Mouse (Mus musculus): ENCODE measurements around the gene Nsmf. TPM values are rescaled to one million over a fixed set of nuclear protein-coding genes. Genes with fewer than 3 reads are reported as not detected.

Nsmf gene
- polyA plus RNA-seq, 1 experiment from 2014 or later: 89.0 TPM

GRCm38 (mm10) chr2:25063523-25063922 lies 9.4 kb downstream of the Nsmf start:
- no peak overlapping the region for H3K4me3 ChIP-seq
- H3K4me1 ChIP-seq (replicated peaks): no peaks in the 10 kb centered on the region
- WGBS: 93% methylated on average over 5 of the region's 5 CpGs
- peaks cover 51% of the 10 kb centered on the region for H3K36me3 ChIP-seq
- H3K27me3 ChIP-seq (ENCODE audit: insufficient read depth, poor library complexity, severe bottlenecking): no peaks in the 10 kb centered on the region
- no peak for DNase-seq (ENCODE audit: low spot score)
- no peaks in the 10 kb centered on the region for H3K9me3 ChIP-seq
- no peak overlapping the region for H3K27ac ChIP-seq

GRCm38 (mm10) chr2:25064285-25064684 lies 10.1 kb downstream of the Nsmf start:
- 92% methylated on average over 1 of the region's 1 CpGs for WGBS
- H3K4me3 ChIP-seq: no peak overlapping the region

GRCm38 (mm10) chr2:25065537-25065936 lies 11.4 kb downstream of the Nsmf start:
- Histone ChIP-seq H3K27ac (no peak overlapping the region), H3K9me3 (no peaks in the 10 kb centered on the region), H3K27me3 (ENCODE audit: insufficient read depth, poor library complexity, severe bottlenecking) (no peaks in the 10 kb centered on the region), H3K4me1 (replicated peaks) (no peaks in the 10 kb centered on the region), H3K36me3 (peaks cover 30% of the 10 kb centered on the region), H3K4me3 (no peak overlapping the region)
- DNase-seq (ENCODE audit: low spot score): no peak

More at GRCm38 (mm10) chr2:25064285-25064684, 10.1 kb downstream of the Nsmf start:
- DNase-seq (ENCODE audit: low spot score): no peak
- Histone ChIP-seq H3K27ac (no peak overlapping the region), H3K36me3 (peaks cover 43% of the 10 kb centered on the region), H3K9me3 (no peaks in the 10 kb centered on the region), H3K4me1 (replicated peaks) (no peaks in the 10 kb centered on the region), H3K27me3 (ENCODE audit: insufficient read depth, poor library complexity, severe bottlenecking) (no peaks in the 10 kb centered on the region)

- Histone ChIP-seq H3K4me3 (no peak overlapping the region), H3K9me3 (no peaks in the 10 kb centered on the region), H3K27me3 (ENCODE audit: insufficient read depth, poor library complexity, severe bottlenecking) (no peaks in the 10 kb centered on the region), H3K27ac (no peak overlapping the region), H3K36me3 (peaks cover 20% of the 10 kb centered on the region), H3K4me1 (replicated peaks) (no peaks in the 10 kb centered on the region)
- no peak for DNase-seq (ENCODE audit: low spot score)
- WGBS: 88% methylated on average over 4 of the region's 4 CpGs
These were observed 12.4 kb downstream of the Nsmf start for GRCm38 (mm10) chr2:25066552-25066951.

GRCm38 (mm10) chr2:25069537-25069936 lies 15.4 kb downstream of the Nsmf start:
- WGBS: 86% methylated on average over 4 of the region's 4 CpGs
- Histone ChIP-seq H3K9me3 (no peaks in the 10 kb centered on the region), H3K4me1 (replicated peaks) (no peaks in the 10 kb centered on the region), H3K36me3 (no peaks in the 10 kb centered on the region), H3K4me3 (no peak overlapping the region), H3K27me3 (ENCODE audit: insufficient read depth, poor library complexity, severe bottlenecking) (no peaks in the 10 kb centered on the region), H3K27ac (no peak overlapping the region)
- no peak for DNase-seq (ENCODE audit: low spot score)

- Histone ChIP-seq H3K4me1 (replicated peaks) (no peaks in the 10 kb centered on the region), H3K36me3 (no peaks in the 10 kb centered on the region), H3K27ac (no peak overlapping the region), H3K4me3 (no peak overlapping the region), H3K9me3 (no peaks in the 10 kb centered on the region), H3K27me3 (ENCODE audit: insufficient read depth, poor library complexity, severe bottlenecking) (no peaks in the 10 kb centered on the region)
- no peak for DNase-seq (ENCODE audit: low spot score)
- WGBS: 90% methylated on average over 4 of the region's 4 CpGs
These were observed 18.2 kb downstream of the Nsmf start for GRCm38 (mm10) chr2:25072398-25072797.

- H3K4me3 ChIP-seq: no peak overlapping the region
- 67% methylated on average over 4 of the region's 4 CpGs for WGBS
- H3K9me3 ChIP-seq: no peaks in the 10 kb centered on the region
- no peaks in the 10 kb centered on the region for H3K4me1 ChIP-seq (replicated peaks)
- no peak overlapping the region for H3K27ac ChIP-seq
- no peaks in the 10 kb centered on the region for H3K36me3 ChIP-seq
- no peak for DNase-seq (ENCODE audit: low spot score)
- H3K27me3 ChIP-seq (ENCODE audit: insufficient read depth, poor library complexity, severe bottlenecking): no peaks in the 10 kb centered on the region
These were observed 21.4 kb downstream of the Nsmf start for GRCm38 (mm10) chr2:25075506-25075905.

GRCm38 (mm10) chr2:25078967-25079366 lies 24.8 kb downstream of the Nsmf start:
- 84% methylated on average over 1 of the region's 1 CpGs for WGBS
- Histone ChIP-seq H3K36me3 (no peaks in the 10 kb centered on the region), H3K4me3 (no peak overlapping the region), H3K4me1 (replicated peaks) (no peaks in the 10 kb centered on the region), H3K9me3 (no peaks in the 10 kb centered on the region), H3K27ac (no peak overlapping the region), H3K27me3 (ENCODE audit: insufficient read depth, poor library complexity, severe bottlenecking) (no peaks in the 10 kb centered on the region)
- DNase-seq (ENCODE audit: low spot score): no peak

- 61% methylated on average over 5 of the region's 5 CpGs for WGBS
These were observed 25.9 kb downstream of the Nsmf start, which contains the start of gene Entpd8 for GRCm38 (mm10) chr2:25080076-25080475. TSS of gene Entpd8 (plus strand) at chr2:25080304.

GRCm38 (mm10) chr2:25083697-25084096 lies 29.5 kb downstream of the Nsmf start:
- DNase-seq (ENCODE audit: low spot score): no peak
- Histone ChIP-seq H3K27me3 (ENCODE audit: insufficient read depth, poor library complexity, severe bottlenecking) (no peaks in the 10 kb centered on the region), H3K36me3 (no peaks in the 10 kb centered on the region), H3K9me3 (no peaks in the 10 kb centered on the region), H3K4me1 (replicated peaks) (no peaks in the 10 kb centered on the region), H3K4me3 (no peak overlapping the region), H3K27ac (no peak overlapping the region)
- 87% methylated on average over 4 of the region's 4 CpGs for WGBS

More at GRCm38 (mm10) chr2:25080076-25080475, 25.9 kb downstream of the Nsmf start, which contains the start of gene Entpd8:
- H3K27me3 ChIP-seq (ENCODE audit: insufficient read depth, poor library complexity, severe bottlenecking): no peaks in the 10 kb centered on the region
- H3K36me3 ChIP-seq: no peaks in the 10 kb centered on the region
- no peaks in the 10 kb centered on the region for H3K4me1 ChIP-seq (replicated peaks)
- H3K4me3 ChIP-seq: no peak within 1 kb of the TSS
- no peak for DNase-seq (ENCODE audit: low spot score)
- H3K9me3 ChIP-seq: no peaks in the 10 kb centered on the region
- H3K27ac ChIP-seq: no peak within 1 kb of the TSS

- Histone ChIP-seq H3K4me1 (replicated peaks) (no peaks in the 10 kb centered on the region), H3K27ac (no peak overlapping the region), H3K27me3 (ENCODE audit: insufficient read depth, poor library complexity, severe bottlenecking) (no peaks in the 10 kb centered on the region), H3K9me3 (no peaks in the 10 kb centered on the region), H3K36me3 (no peaks in the 10 kb centered on the region), H3K4me3 (no peak overlapping the region)
- WGBS: 90% methylated on average over 5 of the region's 5 CpGs
- DNase-seq (ENCODE audit: low spot score): no peak
These were observed 31.4 kb downstream of the Nsmf start for GRCm38 (mm10) chr2:25085571-25085970.

- no peak for DNase-seq (ENCODE audit: low spot score)
- Histone ChIP-seq H3K9me3 (no peaks in the 10 kb centered on the region), H3K4me1 (replicated peaks) (no peaks in the 10 kb centered on the region), H3K27me3 (ENCODE audit: insufficient read depth, poor library complexity, severe bottlenecking) (peaks cover 6% of the 10 kb centered on the region; the same call in 1 of the 2 replicates), H3K36me3 (no peaks in the 10 kb centered on the region), H3K27ac (no peak overlapping the region), H3K4me3 (no peak overlapping the region)
- 88% methylated on average over 2 of the region's 2 CpGs for WGBS
These were observed 33.7 kb downstream of the Nsmf start for GRCm38 (mm10) chr2:25087842-25088241.

- Histone ChIP-seq H3K27me3 (ENCODE audit: insufficient read depth, poor library complexity, severe bottlenecking) (peaks cover 13% of the 10 kb centered on the region), H3K9me3 (no peaks in the 10 kb centered on the region), H3K4me1 (replicated peaks) (no peaks in the 10 kb centered on the region), H3K27ac (no peak overlapping the region), H3K36me3 (no peaks in the 10 kb centered on the region), H3K4me3 (no peak overlapping the region)
- WGBS: 89% methylated on average over 3 of the region's 3 CpGs
- no peak for DNase-seq (ENCODE audit: low spot score)
These were observed 34.5 kb downstream of the Nsmf start for GRCm38 (mm10) chr2:25088636-25089035.

- Histone ChIP-seq H3K4me3 (peak overlapping the region; percentile 29), H3K27me3 (ENCODE audit: insufficient read depth, poor library complexity, severe bottlenecking) (peaks cover 34% of the 10 kb centered on the region)
- 42% methylated on average over 17 of the region's 17 CpGs for WGBS
These were observed 40.6 kb downstream of the Nsmf start for GRCm38 (mm10) chr2:25094785-25095108.

More at GRCm38 (mm10) chr2:25094785-25095108, 40.6 kb downstream of the Nsmf start:
- Histone ChIP-seq H3K4me1 (replicated peaks) (peaks cover 28% of the 10 kb centered on the region), H3K9me3 (no peaks in the 10 kb centered on the region), H3K27ac (no peak overlapping the region; the same call in 1 of the 2 replicates), H3K36me3 (no peaks in the 10 kb centered on the region)
- no peak for DNase-seq (ENCODE audit: low spot score)
